Mouse (Mus musculus) spleen, adult 2 months (tissue): ENCODE measurements at regions not wholly inside any gene's neighbourhood (a gene's known extent, or its start where the extent isn't known, plus 50 kb on each side); places are given as distances from the start of the nearest gene placed in this dataset.
"Not testable (repeated sequence)": the region's sequence is repeated elsewhere in the genome, so short reads cannot be mapped to it uniquely, and the experiment has no call there.

ENCODE experiments used
- DNase-seq, 2 experiments: peaks; one replicate each; pipeline versions ENCODE4 v3.0.0 to v3.0.0-alpha.2; 2012 to 2021; ENCODE audit warnings: low spot score in 2 of 2, low read depth in 1 of 2
- H3K27ac ChIP-seq: fragments of 200-500 bp; 2 replicates; pipeline ENCODE4 v1.5.1; 2012; ENCODE audit warnings: low read length, inconsistent platforms; ENCODE audit not compliant: insufficient read depth
- H3K27me3 ChIP-seq: fragments of 200-500 bp; 2 replicates; pipeline ENCODE4 v1.6.1; 2012; ENCODE audit warnings: mild to moderate bottlenecking, moderate library complexity, low read length, inconsistent platforms; ENCODE audit not compliant: control insufficient read depth, insufficient read depth
- H3K36me3 ChIP-seq: fragments of 200-500 bp; 2 replicates; pipeline ENCODE4 v1.6.1; 2012; ENCODE audit warnings: mild to moderate bottlenecking, low read length, inconsistent platforms; ENCODE audit not compliant: control insufficient read depth, insufficient read depth
- H3K4me1 ChIP-seq: fragments of 200-500 bp; 2 replicates; pipeline ENCODE4 v1.6.1; 2011; ENCODE audit warnings: inconsistent platforms; ENCODE audit not compliant: control insufficient read depth, insufficient read depth, insufficient read length
- H3K4me3 ChIP-seq: fragments of 200-500 bp; 2 replicates; pipeline ENCODE4 v1.5.1; 2011; ENCODE audit warnings: mild to moderate bottlenecking, inconsistent platforms; ENCODE audit not compliant: insufficient read depth, insufficient read length; ENCODE audit errors: extremely low read depth
- CTCF ChIP-seq: fragments of 200-500 bp; IDR thresholded peaks from 2 replicates; pipeline ENCODE4 v1.5.1; 2011; ENCODE audit warnings: mild to moderate bottlenecking, inconsistent platforms; ENCODE audit not compliant: insufficient read depth, insufficient read length, insufficient replicate concordance; ENCODE audit errors: extremely low read depth
- POLR2A ChIP-seq: fragments of 200-500 bp; IDR thresholded peaks from 2 replicates; pipeline ENCODE4 v1.6.1; 2011; ENCODE audit warnings: low read depth, low read length, inconsistent platforms
- WGBS: fragments of 180-500 bp; shearing (Covaris S2); methylation state at CpG from one replicate; pipeline ENCODE4 v1.1.7; 2018; 5-methylcytosine and 5-hydroxymethylcytosine counted together

DNA sequence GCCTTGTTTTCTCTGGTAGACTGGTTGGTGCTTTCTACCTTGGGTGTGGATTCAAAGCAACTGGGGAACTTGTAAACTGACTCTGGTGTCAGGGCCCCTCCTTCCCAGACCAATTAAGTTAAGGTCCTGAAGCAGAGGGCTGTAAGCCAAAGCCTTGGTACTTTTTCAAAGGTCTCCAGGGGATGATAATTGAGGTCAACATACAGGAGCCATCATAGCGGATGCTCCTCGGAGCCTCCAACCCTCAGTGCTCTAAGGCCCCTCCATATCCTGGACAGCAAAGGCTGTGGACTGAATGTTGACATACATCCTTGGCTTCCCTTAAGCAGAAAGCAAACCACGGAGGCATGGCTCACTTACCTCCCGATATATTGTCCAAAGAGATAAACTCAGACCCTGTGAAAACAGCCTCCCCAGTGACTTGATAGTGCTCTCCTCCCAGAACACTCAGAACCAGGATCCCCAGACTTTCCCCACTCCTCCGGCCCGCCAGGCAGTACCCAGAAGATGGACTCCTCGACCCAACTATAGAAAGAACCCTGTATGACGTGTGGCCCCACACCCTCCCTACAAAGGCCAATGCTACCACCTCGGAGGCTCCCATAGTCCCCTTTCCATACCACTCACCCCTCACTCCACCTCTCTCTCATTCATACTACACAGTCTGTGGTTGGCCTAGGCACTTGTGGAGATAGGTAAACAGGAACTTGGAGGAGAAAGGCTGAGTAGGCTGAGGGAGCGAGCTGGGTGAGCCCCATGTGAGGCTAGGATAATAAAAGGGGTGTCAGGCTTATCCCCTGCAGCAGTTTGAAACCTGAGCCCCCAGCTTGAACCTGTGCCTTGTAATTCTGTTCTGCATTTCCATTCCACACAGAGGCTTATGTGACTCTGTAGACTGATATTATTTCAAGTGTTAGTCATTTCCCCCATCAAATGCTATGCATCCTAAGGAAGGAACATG is 118.8 kb upstream of the Arid1b start:
- no peaks in the 10 kb centered on the region for H3K36me3 ChIP-seq
- WGBS = 84% methylated on average over 10 of the region's 10 CpGs
- no peaks in the 10 kb centered on the region for H3K4me1 ChIP-seq
- H3K27me3 ChIP-seq = no peaks in the 10 kb centered on the region
- no peak for DNase-seq
- no peak overlapping the region for H3K4me3 ChIP-seq
- H3K27ac ChIP-seq = no peak overlapping the region
- TF ChIP-seq CTCF = no peak
- no peak for TF ChIP-seq POLR2A

GRCm38 (mm10) chr17:4876431-4876830 is 117.7 kb upstream of the Arid1b start:
- no peak for DNase-seq
- WGBS = 92% methylated on average over 4 of the region's 4 CpGs
- Histone ChIP-seq H3K4me3 (no peak overlapping the region), H3K27me3 (no peaks in the 10 kb centered on the region), H3K27ac (no peak overlapping the region), H3K4me1 (no peaks in the 10 kb centered on the region), H3K36me3 (no peaks in the 10 kb centered on the region)
- TF ChIP-seq POLR2A = no peak
- TF ChIP-seq CTCF = no peak

DNA sequence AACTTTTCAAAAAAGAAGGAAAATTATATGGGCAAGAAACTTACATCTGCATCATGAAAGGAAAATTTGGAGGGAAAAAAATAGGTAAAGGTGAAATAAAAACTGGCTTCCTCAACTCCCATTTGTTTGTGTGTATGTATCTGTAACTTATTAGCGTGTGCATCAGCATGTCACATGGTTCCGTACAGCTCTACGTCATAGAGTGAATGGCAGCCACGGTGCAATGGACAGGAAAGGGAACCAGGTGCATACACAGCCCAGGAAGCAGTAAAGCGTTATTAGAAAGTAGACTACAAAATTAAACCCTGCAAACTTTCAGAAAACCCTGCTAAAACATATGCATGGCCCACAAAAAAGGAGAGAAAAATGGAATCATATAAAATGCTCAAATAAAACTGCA is 112.7 kb upstream of the Arid1b start:
- Histone ChIP-seq H3K4me1 (no peaks in the 10 kb centered on the region), H3K36me3 (no peaks in the 10 kb centered on the region), H3K27me3 (no peaks in the 10 kb centered on the region), H3K4me3 (no peak overlapping the region), H3K27ac (no peak overlapping the region)
- 14% methylated on average over 5 of the region's 5 CpGs for WGBS
- TF ChIP-seq CTCF = no peak
- no peak for TF ChIP-seq POLR2A
- DNase-seq = peak; percentile 14 to 59

DNA sequence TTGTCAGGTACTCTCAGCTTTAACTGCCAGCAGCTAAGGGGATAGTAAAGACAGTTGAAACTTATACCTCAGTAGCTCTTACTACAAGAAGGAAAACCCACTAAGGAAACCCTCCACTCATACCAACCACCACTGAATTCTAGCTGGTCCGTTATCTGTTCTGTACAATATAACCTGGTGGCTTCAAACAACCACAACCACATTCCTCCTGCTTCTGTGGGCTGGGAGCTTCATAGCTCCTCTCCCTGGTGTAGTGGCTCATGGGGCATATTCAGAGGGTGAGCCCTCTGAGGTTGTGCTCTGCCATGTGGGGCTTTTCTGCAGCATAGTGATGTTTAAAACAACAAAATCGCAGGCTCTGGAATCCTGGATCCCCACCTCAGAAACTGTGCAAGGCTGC is 110.0 kb upstream of the Arid1b start:
- H3K27ac ChIP-seq = no peak overlapping the region
- WGBS = 50% methylated on average over 2 of the region's 2 CpGs
- TF ChIP-seq POLR2A (no peak), CTCF (no peak)

GRCm38 (mm10) chr17:4884761-4885160 is 109.4 kb upstream of the Arid1b start:
- DNase-seq = no peak
- H3K36me3 ChIP-seq = no peaks in the 10 kb centered on the region
- H3K27ac ChIP-seq = no peak overlapping the region
- H3K4me1 ChIP-seq = no peaks in the 10 kb centered on the region
- 81% methylated on average over 3 of the region's 3 CpGs for WGBS
- no peak overlapping the region for H3K4me3 ChIP-seq
- TF ChIP-seq CTCF (no peak), POLR2A (no peak)
- no peaks in the 10 kb centered on the region for H3K27me3 ChIP-seq

More for the DNA sequence above, 110.0 kb upstream of the Arid1b start:
- Histone ChIP-seq H3K27me3 (no peaks in the 10 kb centered on the region), H3K4me1 (no peaks in the 10 kb centered on the region), H3K4me3 (no peak overlapping the region), H3K36me3 (no peaks in the 10 kb centered on the region)
- no peak for DNase-seq

DNA sequence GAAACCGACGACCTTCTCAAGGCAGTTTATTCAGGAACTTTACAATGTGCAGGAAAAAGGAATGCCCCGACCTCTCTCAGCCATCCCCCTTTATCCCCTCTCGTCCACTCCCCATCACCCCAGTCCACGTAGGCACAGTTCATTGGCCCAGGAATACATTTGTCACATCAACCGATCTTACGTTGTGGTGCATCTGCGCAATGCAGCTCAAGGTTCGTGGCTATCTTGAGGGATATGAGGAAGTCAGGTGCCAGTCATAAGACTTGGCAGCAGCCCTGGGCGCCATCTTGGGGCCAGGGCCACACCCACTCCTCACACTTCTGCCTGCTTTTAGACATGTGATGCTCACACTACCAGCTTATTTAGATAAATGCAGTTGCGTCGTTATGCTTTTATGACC is 106.8 kb upstream of the Arid1b start:
- H3K27me3 ChIP-seq, H3K4me1 ChIP-seq, H3K36me3 ChIP-seq, H3K4me3 ChIP-seq, DNase-seq, H3K27ac ChIP-seq: not testable (repeated sequence)
- WGBS = 86% methylated on average over 12 of the region's 12 CpGs

- no peak for DNase-seq
- H3K27ac ChIP-seq = no peak overlapping the region
- no peaks in the 10 kb centered on the region for H3K4me1 ChIP-seq
- WGBS = 71% methylated on average over 2 of the region's 2 CpGs
- no peak overlapping the region for H3K4me3 ChIP-seq
- no peak for TF ChIP-seq POLR2A
- TF ChIP-seq CTCF = no peak
- no peaks in the 10 kb centered on the region for H3K27me3 ChIP-seq
- H3K36me3 ChIP-seq = no peaks in the 10 kb centered on the region
Measured at GRCm38 (mm10) chr17:4889577-4889976, 104.6 kb upstream of the Arid1b start.
